Mouse (Mus musculus): ENCODE data around the gene Zdhhc23.

- TF ChIP-seq POLR2A (IDR thresholded peaks at IDR 0.05; ENCODE audit: extremely low read depth, insufficient read depth, low read length) (no peak), CTCF (IDR thresholded peaks at IDR 0.05; ENCODE audit: low read depth, low read length) (no peak)
Measured at GRCm38 (mm10) chr16:44018372-44018771, 38.8 kb upstream of the Zdhhc23 start.
